Mouse (Mus musculus) midbrain, embryonic 16.5 days (tissue): ENCODE data around the gene Ing3. TPM values are rescaled to one million over a fixed set of nuclear protein-coding genes. Genes with fewer than 3 reads are reported as not detected.
A peak's percentile ranks its signal among the peaks of the same experiment; 100 is the strongest.

Source experiments
- ATAC-seq: fragments of 200-750 bp; cut with Nextera tagmentation; 2 replicates; pipeline ENCODE4 v1.8.0; 2017; ENCODE audit warnings: moderate TSS enrichment
- H3K27ac ChIP-seq: fragments of 300-500 bp; sonication (generic); 2 replicates; pipeline ENCODE4 v1.5.1; 2014; ENCODE audit warnings: mild to moderate bottlenecking, low read length, mixed read lengths
- H3K27me3 ChIP-seq: fragments of 300-500 bp; sonication (generic); 2 replicates; pipeline ENCODE4 v1.6.1; 2014; ENCODE audit warnings: low read depth, low read length, mixed read lengths; ENCODE audit not compliant: control insufficient read depth, insufficient read depth
- H3K36me3 ChIP-seq: fragments of 300-500 bp; sonication (generic); 2 replicates; pipeline ENCODE4 v1.6.1; 2014; ENCODE audit warnings: mild to moderate bottlenecking, low read length, moderate library complexity, mixed read lengths; ENCODE audit not compliant: control insufficient read depth, insufficient read depth
- H3K4me1 ChIP-seq: fragments of 300-500 bp; sonication (generic); 2 replicates; pipeline ENCODE4 v1.6.1; 2014; ENCODE audit warnings: mild to moderate bottlenecking, low read length, mixed read lengths; ENCODE audit not compliant: control insufficient read depth, insufficient read depth
- H3K4me2 ChIP-seq: fragments of 300-500 bp; sonication (generic); 2 replicates; pipeline ENCODE4 v1.6.1; 2014; ENCODE audit warnings: mild to moderate bottlenecking, low read length, mixed read lengths
- H3K4me3 ChIP-seq: fragments of 300-500 bp; sonication (generic); 2 replicates; pipeline ENCODE4 v1.5.1; 2014; ENCODE audit warnings: low read depth, mild to moderate bottlenecking, low read length, moderate library complexity, mixed read lengths
- H3K9ac ChIP-seq: fragments of 300-500 bp; sonication (generic); 2 replicates; pipeline ENCODE4 v1.6.1; 2014; ENCODE audit warnings: low read depth, low read length, mixed read lengths
- H3K9me3 ChIP-seq: fragments of 300-500 bp; sonication (generic); replicated peaks from 2 replicates; pipeline ENCODE4 v1.6.1; 2014; ENCODE audit warnings: mild to moderate bottlenecking, low read length, mixed read lengths; ENCODE audit not compliant: control insufficient read depth, poor library complexity, severe bottlenecking
- WGBS: fragments of 180-500 bp; shearing (Covaris S2); extraction: QIAGEN DNeasy Blood & Tissue Kit; methylation state at CpG from one replicate; pipeline ENCODE4 v1.1.7; 2014; 5-methylcytosine and 5-hydroxymethylcytosine counted together
- polyA plus RNA-seq: library from polyadenylated mRNA; unstranded; fragments of >200 nt; fragmentation: Nextera tagmentation; extraction: Ambion mirVana; gene quantifications from 2 replicates; pipeline ENCODE4 v1.2.1, GENCODE M21; 2015

Gene Ing3
- polyA plus RNA-seq, 1 experiment from 2014 or later, result 44.2 TPM

DNA sequence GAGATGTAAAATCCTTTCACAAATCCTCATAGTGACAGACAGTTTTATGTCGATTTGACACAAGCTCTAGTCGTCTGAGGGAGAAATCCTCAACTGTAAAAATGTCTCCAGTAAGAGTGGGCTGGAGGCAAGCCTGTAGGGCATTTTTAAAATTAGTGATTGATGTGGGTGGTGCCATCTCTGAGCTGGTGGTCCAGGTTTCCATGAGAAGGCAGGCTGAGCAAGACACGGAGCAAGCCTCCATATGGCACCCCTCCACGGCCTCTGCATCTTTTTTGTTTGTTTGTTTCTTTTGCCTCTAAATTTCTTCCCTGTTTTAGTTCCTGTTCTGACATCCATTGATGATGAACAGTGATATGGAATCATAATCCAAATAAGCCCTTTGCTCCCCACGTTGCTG lies 63.1 kb downstream of the Ing3 start:
- no peak for ATAC-seq
- Histone ChIP-seq H3K4me2 (no peak overlapping the region), H3K36me3 (no peaks in the 10 kb centered on the region), H3K4me1 (no peaks in the 10 kb centered on the region), H3K27ac (no peak overlapping the region), H3K27me3 (no peaks in the 10 kb centered on the region), H3K4me3 (no peak overlapping the region), H3K9me3 (no peaks in the 10 kb centered on the region), H3K9ac (no peak overlapping the region)
- 82% methylated on average over 5 of the region's 5 CpGs for WGBS

DNA sequence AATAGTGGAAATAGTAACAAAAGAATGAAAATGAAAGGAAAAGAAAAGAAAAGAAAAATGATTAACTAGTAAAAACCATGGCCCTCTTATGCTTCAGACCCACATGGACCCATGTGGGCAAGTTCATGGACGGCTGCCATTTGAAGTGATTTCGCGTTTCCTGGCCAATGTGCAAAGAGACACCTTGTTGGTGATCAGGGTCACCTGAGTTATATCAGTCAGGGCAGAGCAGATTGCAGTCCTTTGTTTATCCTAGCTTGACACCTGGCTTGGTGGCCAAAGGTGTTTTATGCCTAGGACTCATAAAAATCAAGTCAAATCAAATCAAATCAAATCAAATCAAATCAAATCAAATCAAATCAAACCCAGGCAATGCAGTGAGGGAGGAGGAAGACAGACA lies 64.0 kb downstream of the Ing3 start:
- no peak overlapping the region for H3K4me3 ChIP-seq

GRCm38 (mm10) chr6:22014291-22014911 lies 65.0 kb downstream of the Ing3 start:
- 92% methylated on average over 6 of the region's 6 CpGs for WGBS
- no peaks in the 10 kb centered on the region for H3K4me1 ChIP-seq
- H3K9me3 ChIP-seq, result no peaks in the 10 kb centered on the region
- H3K4me2 ChIP-seq, result no peak overlapping the region
- H3K27ac ChIP-seq, result no peak overlapping the region
- no peak overlapping the region for H3K9ac ChIP-seq
- ATAC-seq, result peak; percentile 28; the same call in 1 of the 2 replicates
- no peak overlapping the region for H3K4me3 ChIP-seq
- no peaks in the 10 kb centered on the region for H3K27me3 ChIP-seq
- H3K36me3 ChIP-seq, result no peaks in the 10 kb centered on the region

More for the DNA sequence above, 64.0 kb downstream of the Ing3 start:
- H3K27me3 ChIP-seq, result no peaks in the 10 kb centered on the region
- H3K9ac ChIP-seq, result no peak overlapping the region
- no peak for ATAC-seq
- H3K36me3 ChIP-seq, result no peaks in the 10 kb centered on the region
- H3K4me2 ChIP-seq, result no peak overlapping the region
- WGBS, result 94% methylated on average over 3 of the region's 3 CpGs
- no peak overlapping the region for H3K27ac ChIP-seq
- no peaks in the 10 kb centered on the region for H3K4me1 ChIP-seq
- H3K9me3 ChIP-seq, result no peaks in the 10 kb centered on the region

- Histone ChIP-seq H3K27me3 (no peaks in the 10 kb centered on the region), H3K9me3 (no peaks in the 10 kb centered on the region), H3K4me2 (no peak overlapping the region), H3K9ac (no peak overlapping the region), H3K4me3 (no peak overlapping the region), H3K4me1 (no peaks in the 10 kb centered on the region), H3K27ac (no peak overlapping the region), H3K36me3 (no peaks in the 10 kb centered on the region)
- no peak for ATAC-seq
- WGBS, result 72% methylated on average over 7 of the region's 7 CpGs
Measured at GRCm38 (mm10) chr6:22017631-22018030, 68.3 kb downstream of the Ing3 start.

DNA sequence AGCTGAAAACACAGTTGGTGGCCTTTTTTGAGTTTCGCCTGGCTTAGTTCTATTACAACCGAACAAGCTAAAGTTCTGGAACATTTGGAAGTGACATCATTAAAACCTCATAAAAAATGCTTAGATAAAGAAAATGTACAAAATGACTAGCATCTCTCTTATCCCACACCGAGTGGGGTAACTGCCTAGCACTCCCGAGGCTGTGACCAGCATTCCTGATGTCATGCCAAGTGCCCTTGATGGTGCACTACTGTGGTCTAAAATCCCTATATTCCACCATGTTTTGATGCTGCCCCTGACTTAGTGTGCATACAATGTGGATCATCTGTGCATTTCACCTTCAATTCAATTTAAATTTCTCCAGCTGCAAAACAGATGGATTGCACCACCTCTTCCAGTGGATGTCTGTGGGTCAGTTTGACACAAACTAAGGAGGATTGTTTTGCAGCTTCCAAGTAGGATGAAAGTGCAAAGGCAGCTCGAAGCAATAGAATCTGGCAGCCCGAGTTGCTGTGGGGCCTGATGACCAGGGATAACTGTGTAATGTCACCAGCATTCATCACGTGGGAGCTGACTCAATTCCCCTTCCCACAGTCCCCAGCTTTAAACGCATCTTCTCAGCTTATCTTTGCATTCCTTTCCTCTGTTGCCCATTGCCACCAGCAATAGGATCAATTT lies 69.5 kb downstream of the Ing3 start:
- Histone ChIP-seq H3K4me1 (no peaks in the 10 kb centered on the region), H3K36me3 (no peaks in the 10 kb centered on the region), H3K4me2 (no peak overlapping the region), H3K27me3 (no peaks in the 10 kb centered on the region), H3K4me3 (no peak overlapping the region), H3K9ac (no peak overlapping the region), H3K9me3 (no peaks in the 10 kb centered on the region), H3K27ac (no peak overlapping the region)
- no peak for ATAC-seq
- 71% methylated on average over 8 of the region's 8 CpGs for WGBS

DNA sequence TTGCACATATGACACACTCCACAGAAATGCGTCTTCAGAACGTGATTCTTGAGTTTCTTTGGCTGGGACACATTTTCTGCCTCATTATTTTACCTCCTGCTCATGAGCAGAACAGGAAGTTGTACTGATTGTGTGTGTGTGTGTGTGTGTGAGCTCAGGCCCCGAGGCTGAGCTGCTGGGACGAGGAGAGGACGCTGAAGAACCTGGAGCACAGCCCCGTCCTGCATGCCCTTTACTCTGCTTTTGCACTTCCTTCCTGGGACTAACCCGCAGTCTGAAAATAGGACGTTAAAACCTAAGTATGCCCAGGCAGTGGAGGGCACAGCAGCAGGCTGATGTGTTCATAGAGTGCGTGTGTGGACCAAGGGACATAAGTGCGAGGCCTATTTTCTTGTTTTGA lies 70.3 kb downstream of the Ing3 start:
- H3K27me3 ChIP-seq, result no peaks in the 10 kb centered on the region
- WGBS, result 62% methylated on average over 10 of the region's 10 CpGs
- no peaks in the 10 kb centered on the region for H3K36me3 ChIP-seq
- no peaks in the 10 kb centered on the region for H3K9me3 ChIP-seq
- H3K4me2 ChIP-seq, result no peak overlapping the region
- H3K4me3 ChIP-seq, result no peak overlapping the region
- H3K4me1 ChIP-seq, result no peaks in the 10 kb centered on the region
- ATAC-seq, result no peak
- no peak overlapping the region for H3K9ac ChIP-seq
- no peak overlapping the region for H3K27ac ChIP-seq

DNA sequence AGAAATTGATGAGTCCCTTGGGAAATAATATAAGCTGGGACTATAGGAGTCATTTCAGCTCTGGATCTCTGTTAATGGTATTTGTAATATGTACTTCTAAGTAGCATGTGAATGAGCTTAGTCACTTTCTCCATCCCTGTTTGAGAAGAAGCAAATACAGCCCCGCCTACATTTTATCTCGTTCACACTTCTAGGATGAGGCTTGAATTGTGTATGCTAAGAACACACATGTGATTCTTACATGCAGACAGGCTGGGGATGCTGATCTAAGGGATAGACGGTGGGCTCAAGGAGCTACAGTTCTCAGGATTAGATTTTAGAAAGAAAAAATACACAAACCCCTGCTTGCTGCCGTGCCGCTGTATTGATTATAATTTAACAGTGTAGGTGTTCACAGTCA lies 71.3 kb downstream of the Ing3 start:
- H3K9ac ChIP-seq, result no peak overlapping the region
- WGBS, result 74% methylated on average over 5 of the region's 5 CpGs
- H3K4me2 ChIP-seq, result no peak overlapping the region
- H3K27ac ChIP-seq, result no peak overlapping the region
- H3K9me3 ChIP-seq, result no peaks in the 10 kb centered on the region
- H3K4me3 ChIP-seq, result no peak overlapping the region
- H3K4me1 ChIP-seq, result 0 out of 2 replicates have a peak, but pooled peaks cover 1% of the 10 kb centered on the region
- ATAC-seq, result no peak
- no peaks in the 10 kb centered on the region for H3K36me3 ChIP-seq
- H3K27me3 ChIP-seq, result no peaks in the 10 kb centered on the region

DNA sequence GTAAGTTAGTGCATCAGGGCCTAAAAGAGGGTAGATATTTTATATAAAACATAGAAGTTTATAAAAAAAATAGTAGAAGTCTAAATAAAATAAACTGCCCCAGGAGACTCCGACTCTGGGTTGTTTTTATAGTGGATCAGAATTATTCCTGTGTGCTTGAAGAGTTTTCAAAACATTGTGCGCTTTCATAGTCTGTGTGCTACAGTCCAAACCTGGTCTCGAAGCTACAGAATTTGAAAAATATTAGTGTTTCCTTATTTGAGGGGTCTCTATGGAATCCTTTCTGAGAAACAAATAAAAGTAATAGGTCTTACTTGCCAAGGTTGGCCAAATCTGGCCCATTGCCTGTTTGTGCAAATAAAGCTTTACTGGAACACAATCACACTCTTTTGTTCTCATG lies 71.9 kb downstream of the Ing3 start:
- Histone ChIP-seq H3K4me2 (no peak overlapping the region), H3K4me3 (no peak overlapping the region), H3K36me3 (no peaks in the 10 kb centered on the region), H3K27ac (no peak overlapping the region), H3K27me3 (no peaks in the 10 kb centered on the region), H3K9ac (no peak overlapping the region), H3K9me3 (no peaks in the 10 kb centered on the region), H3K4me1 (peaks cover 7% of the 10 kb centered on the region; the same call in 1 of the 2 replicates)
- no peak for ATAC-seq
- 88% methylated on average over 3 of the region's 3 CpGs for WGBS

GRCm38 (mm10) chr6:22024168-22024567 lies 74.8 kb downstream of the Ing3 start:
- no peak for ATAC-seq
- H3K27me3 ChIP-seq, result no peaks in the 10 kb centered on the region
- no peak overlapping the region for H3K27ac ChIP-seq
- WGBS, result 90% methylated on average over 2 of the region's 2 CpGs
- H3K9me3 ChIP-seq, result no peaks in the 10 kb centered on the region
- H3K9ac ChIP-seq, result no peak overlapping the region
- H3K36me3 ChIP-seq, result no peaks in the 10 kb centered on the region
- H3K4me1 ChIP-seq, result peaks cover 9% of the 10 kb centered on the region; the same call in 1 of the 2 replicates
- H3K4me2 ChIP-seq, result no peak overlapping the region
- H3K4me3 ChIP-seq, result no peak overlapping the region
